ENCODE assay signal across 12 mouse cellular contexts in genomic region chr3:34441792-34442191, GRCm38 (mm10).
DNase-seq lines count a peak whose midpoint lies in the region; ATAC-seq and TF ChIP-seq lines count a peak whose summit lies in the region.
"Had no signal": no experiment of that assay in that cellular context is flagged by ENCODE, and none has a peak within 500 bp of the region (broad histone marks: within the 10 kb centered on the region; RNA-seq: fewer than 3 reads in every experiment).

No protein-coding gene starts in this region.

- no peak overlapping the region for H3K4me3 ChIP-seq in left cerebral cortex, adult 2 months
- H3K4me3 ChIP-seq in hindbrain, embryonic 10.5 days: no peak overlapping the region
- H3K4me3 ChIP-seq in midbrain, embryonic 13.5 days (replicated peaks): no peak overlapping the region
- H3K4me3 ChIP-seq: embryonic facial prominence, embryonic 15.5 days; liver, embryonic 13.5 days had no signal

- H3K27ac ChIP-seq in left cerebral cortex, adult 2 months: peak overlapping the region; percentile 83
- peak overlapping the region; percentile 75 for H3K27ac ChIP-seq in hindbrain, embryonic 10.5 days
- 0 out of 2 replicates have a peak overlapping the region, but pooled peaks have one; percentile 14 for H3K27ac ChIP-seq in midbrain, embryonic 13.5 days
- H3K27ac ChIP-seq: embryonic facial prominence, embryonic 15.5 days; liver, embryonic 13.5 days had no signal

- 49% methylated on average over 4 of the region's 4 CpGs for WGBS in hindbrain, embryonic 10.5 days
- 52% methylated on average over 4 of the region's 4 CpGs for WGBS in midbrain, embryonic 13.5 days

- peaks cover 4% of the 10 kb centered on the region for H3K27me3 ChIP-seq in hindbrain, embryonic 10.5 days (ENCODE audit: insufficient read depth, poor library complexity, severe bottlenecking)
- peaks cover 12% of the 10 kb centered on the region; the same call in 1 of the 2 replicates for H3K27me3 ChIP-seq in midbrain, embryonic 13.5 days
- H3K27me3 ChIP-seq: liver, embryonic 13.5 days had no signal

- no peaks in the 10 kb centered on the region for H3K36me3 ChIP-seq in hindbrain, embryonic 10.5 days
- no peaks in the 10 kb centered on the region for H3K36me3 ChIP-seq in midbrain, embryonic 13.5 days
- H3K36me3 ChIP-seq: embryonic facial prominence, embryonic 15.5 days; liver, embryonic 13.5 days had no signal

- H3K4me1 ChIP-seq in hindbrain, embryonic 10.5 days (replicated peaks): peaks cover 68% of the 10 kb centered on the region
- H3K4me1 ChIP-seq in midbrain, embryonic 13.5 days (replicated peaks): peaks cover 47% of the 10 kb centered on the region
- H3K4me1 ChIP-seq: liver, embryonic 13.5 days had no signal

- no peak for TF ChIP-seq CTCF in left cerebral cortex, adult 2 months (IDR thresholded peaks at IDR 0.05)

- DNase-seq in left cerebral cortex, adult 2 months (ENCODE audit: extremely low spot score in 1 of 2, low spot score in 2 of 2): no peak
- no peak for DNase-seq in left cerebral cortex, adult 18-20 months (ENCODE audit: low spot score in 2 of 2)
- DNase-seq in hindbrain, embryonic 10.5 days (ENCODE audit: low spot score): peak; percentile 27
- peak; percentile 68 for DNase-seq in retina, postnatal 1 day
- DNase-seq in lung, postnatal 10 days: no peak
- DNase-seq in right cerebral cortex, postnatal 25 days: no peak
- DNase-seq: cerebellum, postnatal 14 days; liver, embryonic 13.5 days; thymus, postnatal 4 days had no signal

- no peak overlapping the region; the same call in 1 of the 2 replicates for H3K4me2 ChIP-seq in midbrain, embryonic 13.5 days (replicated peaks)
- H3K4me2 ChIP-seq: embryonic facial prominence, embryonic 15.5 days; liver, embryonic 13.5 days had no signal

- intact Hi-C loops in left cerebral cortex, adult 2 months (cut with DNase I): loop anchor here (2.0 to 5.0 kb wide), 3 partner anchors 113 to 221 kb away; no protein-coding TSS in a partner anchor

- ATAC-seq in midbrain, embryonic 13.5 days: no peak
- ATAC-seq: intestine, postnatal 0 days had no signal

- no peak overlapping the region for H3K9ac ChIP-seq in midbrain, embryonic 13.5 days (replicated peaks)
- H3K9ac ChIP-seq: embryonic facial prominence, embryonic 15.5 days; liver, embryonic 13.5 days had no signal

- H3K9me3 ChIP-seq in hindbrain, embryonic 10.5 days: peaks cover 3% of the 10 kb centered on the region
- H3K9me3 ChIP-seq in midbrain, embryonic 13.5 days: no peaks in the 10 kb centered on the region
- H3K9me3 ChIP-seq: embryonic facial prominence, embryonic 15.5 days; liver, embryonic 13.5 days had no signal

Comparison
In these comparisons a context has a peak if more than half of its experiments do, and no peak if none do; other contexts are left out.
1. DNase-seq: peak in hindbrain, embryonic 10.5 days (single experiment) and retina, postnatal 1 day (single experiment); none in left cerebral cortex, adult 2 months (0 of 2), left cerebral cortex, adult 18-20 months (0 of 2), lung, postnatal 10 days (single experiment) and right cerebral cortex, postnatal 25 days (single experiment).
2. H3K27ac ChIP-seq: peak in every context shown above with its lines; median percentile 83 in left cerebral cortex, adult 2 months; 75 in hindbrain, embryonic 10.5 days; 14 in midbrain, embryonic 13.5 days.